Comparison of ENCODE assay signal across 8 mouse cellular contexts in the genomic region with DNA sequence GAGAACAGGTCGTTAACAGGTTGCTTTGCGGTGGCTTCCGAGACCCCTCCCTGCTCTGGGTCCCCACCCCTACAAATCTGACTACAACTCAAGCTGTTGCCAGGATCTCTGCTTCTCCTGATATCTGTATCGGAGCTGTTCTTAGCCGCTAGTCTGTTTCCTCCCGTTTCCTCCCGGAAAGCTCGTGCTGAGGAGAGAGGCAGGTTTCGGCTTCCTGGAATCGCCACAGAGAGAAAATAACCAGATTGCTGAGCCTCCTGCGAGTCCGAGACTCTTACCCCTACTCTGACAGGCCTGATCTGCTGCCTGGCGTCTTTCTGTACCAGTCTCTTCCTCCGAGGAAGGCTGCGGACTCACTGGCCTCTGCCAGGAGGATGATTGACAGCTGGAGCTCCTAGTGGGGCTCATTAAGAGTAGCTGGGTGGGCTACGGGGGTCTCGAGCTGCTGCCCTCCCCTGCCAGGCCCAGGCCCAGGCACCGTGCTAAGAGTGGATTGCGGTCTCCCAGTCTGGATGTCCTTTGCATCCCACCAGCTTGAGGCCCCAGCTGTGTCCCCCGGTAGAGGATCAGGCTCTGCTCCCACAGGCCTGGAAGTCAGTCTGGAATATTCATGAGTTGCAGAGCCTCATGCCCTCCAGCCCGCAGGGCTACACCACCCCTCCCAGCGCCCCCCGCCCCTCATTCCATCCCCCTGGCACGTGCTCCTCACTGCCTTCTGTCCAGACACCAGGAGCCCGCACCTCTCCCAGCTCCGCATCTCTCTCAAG. TPM values are rescaled to one million over a fixed set of nuclear protein-coding genes. Genes with fewer than 3 reads are reported as not detected.
DNase-seq lines count a peak whose midpoint lies in the region; ATAC-seq and TF ChIP-seq lines count a peak whose summit lies in the region.

No protein-coding gene starts in this region.

- peak; percentile 53 for ATAC-seq in heart, postnatal 0 days (ENCODE audit: insufficient read depth, low read depth)
- no peak for ATAC-seq in limb, embryonic 11.5 days (ENCODE audit: insufficient number of reproducible peaks, low FRiP score, low TSS enrichment, low read depth)
- ATAC-seq in neural tube, embryonic 13.5 days (ENCODE audit: low read depth) = peak; percentile 73
- ATAC-seq in inflammation-experienced regulatory T-cells, adult 6 months = no peak
- ATAC-seq in monocyte, adult 5-6 weeks (replicated peaks; ENCODE audit: insufficient number of reproducible peaks, low FRiP score, low TSS enrichment, poor library complexity, severe bottlenecking) = no peak

- H3K27ac ChIP-seq in heart, postnatal 0 days (ENCODE audit: low read depth) = peak overlapping the region; percentile 79
- H3K27ac ChIP-seq in limb, embryonic 11.5 days (replicated peaks; ENCODE audit: low read depth, low read length) = no peak overlapping the region
- 0 out of 2 replicates have a peak overlapping the region, but pooled peaks have one; percentile 38 for H3K27ac ChIP-seq in neural tube, embryonic 13.5 days (replicated peaks)

- TF ChIP-seq EP300 in heart, postnatal 0 days (IDR thresholded peaks at IDR 0.05; ENCODE audit: low read depth) = 0 out of 2 replicates have a peak, but pooled peaks have one; percentile 22

- WGBS in heart, postnatal 0 days = 6% methylated on average over 26 of the region's 26 CpGs
- 4% methylated on average over 26 of the region's 26 CpGs for WGBS in limb, embryonic 11.5 days
- 6% methylated on average over 26 of the region's 26 CpGs for WGBS in neural tube, embryonic 13.5 days

- H3K4me1 ChIP-seq in heart, postnatal 0 days (ENCODE audit: control insufficient read depth, insufficient read depth) = peaks cover 6% of the 10 kb centered on the region
- H3K4me1 ChIP-seq in limb, embryonic 11.5 days (ENCODE audit: control insufficient read depth, insufficient read depth, low read length) = peaks cover 3% of the 10 kb centered on the region; the same call in 1 of the 2 replicates
- H3K4me1 ChIP-seq in neural tube, embryonic 13.5 days (replicated peaks) = peaks cover 12% of the 10 kb centered on the region

- no peak for TF ChIP-seq CTCF in heart, postnatal 0 days (IDR thresholded peaks at IDR 0.05; ENCODE audit: low read depth)

- DNase-seq in ES-CJ7 (ENCODE audit: low read depth, low spot score) = peak; percentile 75
- peak; percentile 52 for DNase-seq in embryo, embryonic 11 days
- peak; percentile 46 for DNase-seq in heart, postnatal 0 days (ENCODE audit: low spot score)
- peak; percentile 50 for DNase-seq in limb, embryonic 11.5 days (ENCODE audit: low spot score)
- no peak for DNase-seq in left cerebral cortex, adult 8-10 months (ENCODE audit: low spot score in 2 of 2)

- peak overlapping the region; percentile 43; the same call in 1 of the 2 replicates for H3K9ac ChIP-seq in heart, postnatal 0 days (replicated peaks; ENCODE audit: low read depth, low read length)
- H3K9ac ChIP-seq in limb, embryonic 11.5 days (ENCODE audit: low read length) = peak overlapping the region; percentile 8; the same call in 1 of the 2 replicates
- H3K9ac ChIP-seq in neural tube, embryonic 13.5 days = peak overlapping the region; percentile 65

- no peaks in the 10 kb centered on the region for H3K36me3 ChIP-seq in heart, postnatal 0 days (replicated peaks; ENCODE audit: control insufficient read depth, insufficient read depth, low read length)
- H3K36me3 ChIP-seq in limb, embryonic 11.5 days (ENCODE audit: control insufficient read depth, insufficient read depth, low read length) = no peaks in the 10 kb centered on the region
- H3K36me3 ChIP-seq in neural tube, embryonic 13.5 days = no peaks in the 10 kb centered on the region

- H3K4me2 ChIP-seq in heart, postnatal 0 days (ENCODE audit: low read depth, low read length) = peak overlapping the region; percentile 62
- H3K4me2 ChIP-seq in limb, embryonic 11.5 days (ENCODE audit: low read depth, severe bottlenecking) = peak overlapping the region; percentile 39
- peak overlapping the region; percentile 52 for H3K4me2 ChIP-seq in neural tube, embryonic 13.5 days

- peak overlapping the region; percentile 35 for H3K4me3 ChIP-seq in heart, postnatal 0 days (ENCODE audit: low read depth, low read length)
- H3K4me3 ChIP-seq in limb, embryonic 11.5 days (ENCODE audit: low read depth, low read length) = 0 out of 2 replicates have a peak overlapping the region, but pooled peaks have one; percentile 2
- peak overlapping the region; percentile 25 for H3K4me3 ChIP-seq in neural tube, embryonic 13.5 days

- H3K27me3 ChIP-seq in heart, postnatal 0 days (ENCODE audit: control insufficient read depth, insufficient read depth, low read length) = 0 out of 2 replicates have a peak, but pooled peaks cover 6% of the 10 kb centered on the region
- H3K27me3 ChIP-seq in limb, embryonic 11.5 days (ENCODE audit: control insufficient read depth, insufficient read depth, low read length) = no peaks in the 10 kb centered on the region; the same call in 1 of the 2 replicates
- H3K27me3 ChIP-seq in neural tube, embryonic 13.5 days = peaks cover 9% of the 10 kb centered on the region

- no peaks in the 10 kb centered on the region for H3K9me3 ChIP-seq in heart, postnatal 0 days (replicated peaks; ENCODE audit: control insufficient read depth, low read length)
- H3K9me3 ChIP-seq in limb, embryonic 11.5 days (ENCODE audit: control insufficient read depth, low read length) = no peaks in the 10 kb centered on the region; the same call in 1 of the 2 replicates
- no peaks in the 10 kb centered on the region for H3K9me3 ChIP-seq in neural tube, embryonic 13.5 days

RNA-seq across cellular contexts. Expression of a gene that starts 36.1 kb away (rescaled TPM):
- total RNA-seq in heart, postnatal 0 days (2014; rRNA removed; ENCODE audit: low replicate concordance) = 1.3 and 8.8 TPM in 2 replicates
- 9.0 and 9.2 TPM in 2 replicates for polyA plus RNA-seq in heart, postnatal 0 days (2015; fragmentation: Nextera tagmentation; extraction: Ambion mirVana)
- 42.4 and 44.4 TPM in 2 replicates for polyA plus RNA-seq in limb, embryonic 11.5 days (2014; fragmentation: Nextera tagmentation; extraction: Ambion mirVana)
- polyA plus RNA-seq in neural tube, embryonic 13.5 days (2015; fragmentation: Nextera tagmentation; extraction: Ambion mirVana) = 10.9 and 11.8 TPM in 2 replicates
- 1 to 10 TPM; 3.1 to 4.6 (median 4.1) TPM for total RNA-seq in left cerebral cortex, adult 8-10 months (2022)
- 1 to 10 TPM in 1 of 3 experiments, under 1 TPM in 2; 0.24 to 1.2 (median 0.78) TPM for polyA plus RNA-seq in inflammation-experienced regulatory T-cells, adult 6 months (2017; shearing (Covaris generic))
- total RNA-seq in monocyte, adult 5-6 weeks (2017) = not detected in 3 replicates

Comparison
In these comparisons a context has a peak if more than half of its experiments do, and no peak if none do; other contexts are left out.
1. DNase-seq: peak in ES-CJ7 (single experiment), embryo, embryonic 11 days (single experiment), heart, postnatal 0 days (single experiment) and limb, embryonic 11.5 days (single experiment); none in left cerebral cortex, adult 8-10 months (0 of 2).
2. ATAC-seq: peak in heart, postnatal 0 days (single experiment) and neural tube, embryonic 13.5 days (single experiment); none in limb, embryonic 11.5 days (single experiment), inflammation-experienced regulatory T-cells, adult 6 months (single experiment) and monocyte, adult 5-6 weeks (single experiment).
3. H3K9ac ChIP-seq: peak in every context shown above with its lines; median percentile 65 in neural tube, embryonic 13.5 days; 43 in heart, postnatal 0 days; 8 in limb, embryonic 11.5 days.
4. Peak in every context shown above with its lines, with median percentiles within 50 percentile points of each other: H3K4me2 ChIP-seq and H3K4me3 ChIP-seq.